Mouse (Mus musculus): ENCODE data around the gene Syt11. TPM values are rescaled to one million over a fixed set of nuclear protein-coding genes. Genes with fewer than 3 reads are reported as not detected.

The Syt11 gene
- polyA plus RNA-seq, 1 experiment from 2014 or later = 8.1 TPM

DNA sequence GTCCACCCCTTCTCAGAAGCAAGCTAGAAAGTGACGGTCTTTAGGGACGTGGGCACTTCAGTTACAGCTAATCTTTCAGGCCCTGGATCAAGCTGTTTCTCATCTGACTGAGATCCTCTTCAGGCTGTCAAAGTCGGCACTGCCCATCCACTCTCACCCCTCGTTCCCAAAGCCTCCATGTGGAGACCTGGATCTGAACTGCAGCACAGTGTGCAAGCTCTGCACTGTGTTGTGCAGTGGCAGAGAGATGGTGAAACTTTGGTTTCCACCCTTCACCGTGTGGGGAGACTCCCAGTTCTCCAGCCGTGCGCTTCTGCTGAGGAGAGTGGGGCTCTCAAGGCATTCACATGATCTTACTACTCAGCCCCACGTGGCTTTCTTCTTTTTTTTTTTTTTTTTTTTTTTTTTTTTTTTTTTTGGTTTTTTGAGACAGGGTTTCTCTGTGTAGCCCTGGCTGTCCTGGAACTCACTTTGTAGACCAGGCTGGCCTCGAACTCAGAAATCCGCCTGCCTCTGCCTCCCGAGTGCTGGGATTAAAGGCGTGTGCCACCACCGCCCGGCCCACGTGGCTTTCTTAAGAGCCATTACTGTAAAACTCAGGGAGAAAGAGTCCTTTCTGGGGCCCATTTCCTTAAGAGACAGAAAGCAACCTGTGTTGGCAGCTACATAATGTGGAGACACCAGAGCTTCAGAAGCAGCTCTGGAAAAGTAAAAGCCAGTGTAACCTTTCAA is 28.7 kb downstream of the Syt11 start:
- no peak overlapping the region for H3K4me2 ChIP-seq (ENCODE audit: low read depth, low read length)
- no peak overlapping the region for H3K9ac ChIP-seq (ENCODE audit: low read length)
- ATAC-seq (replicated peaks; ENCODE audit: extremely low read depth, insufficient read depth, low FRiP score) = peak; percentile 49; the same call in 1 of the 2 replicates
- H3K9me3 ChIP-seq (replicated peaks; ENCODE audit: control insufficient read depth, low read length) = peaks cover 14% of the 10 kb centered on the region
- no peak overlapping the region for H3K4me3 ChIP-seq (ENCODE audit: low read length)
- peaks cover 14% of the 10 kb centered on the region for H3K36me3 ChIP-seq (ENCODE audit: control insufficient read depth, insufficient read depth)
- peak overlapping the region; percentile 35; the same call in 1 of the 2 replicates for H3K27ac ChIP-seq (ENCODE audit: low read length)
- no peaks in the 10 kb centered on the region for H3K27me3 ChIP-seq (ENCODE audit: control insufficient read depth, insufficient read depth, low read length)
- 76% methylated on average over 15 of the region's 15 CpGs for WGBS
- no peaks in the 10 kb centered on the region for H3K4me1 ChIP-seq (ENCODE audit: control insufficient read depth, insufficient read depth, low read length)

DNA sequence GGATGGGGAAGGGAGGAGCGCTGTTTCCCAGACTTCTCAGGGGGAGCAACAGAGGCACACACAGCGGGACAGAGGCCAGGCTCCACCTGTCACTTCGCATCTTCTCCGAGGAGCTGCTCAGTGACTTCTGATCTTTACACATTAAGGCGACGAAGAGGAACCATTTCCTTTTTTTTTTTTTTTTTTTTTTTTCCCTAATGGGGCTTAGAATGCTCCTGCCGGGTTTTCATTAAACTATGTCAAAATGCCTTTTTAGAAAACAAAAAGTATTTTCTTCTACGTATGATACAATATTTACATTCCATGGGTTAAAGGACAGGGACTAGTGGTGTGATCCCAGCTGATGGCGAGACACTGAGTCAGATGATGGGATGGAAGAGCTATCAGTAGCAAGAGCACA is 29.4 kb downstream of the Syt11 start:
- no peak for ATAC-seq (replicated peaks; ENCODE audit: extremely low read depth, insufficient read depth, low FRiP score)
- H3K27me3 ChIP-seq (ENCODE audit: control insufficient read depth, insufficient read depth, low read length) = no peaks in the 10 kb centered on the region
- H3K4me1 ChIP-seq (ENCODE audit: control insufficient read depth, insufficient read depth, low read length) = no peaks in the 10 kb centered on the region
- H3K9me3 ChIP-seq (replicated peaks; ENCODE audit: control insufficient read depth, low read length) = peaks cover 14% of the 10 kb centered on the region
- H3K4me2 ChIP-seq (ENCODE audit: low read depth, low read length) = no peak overlapping the region
- H3K9ac ChIP-seq (ENCODE audit: low read length) = no peak overlapping the region
- H3K27ac ChIP-seq (ENCODE audit: low read length) = 0 out of 2 replicates have a peak overlapping the region, but pooled peaks have one; percentile 35
- H3K36me3 ChIP-seq (ENCODE audit: control insufficient read depth, insufficient read depth) = peaks cover 14% of the 10 kb centered on the region
- no peak overlapping the region for H3K4me3 ChIP-seq (ENCODE audit: low read length)
- 84% methylated on average over 9 of the region's 9 CpGs for WGBS

DNA sequence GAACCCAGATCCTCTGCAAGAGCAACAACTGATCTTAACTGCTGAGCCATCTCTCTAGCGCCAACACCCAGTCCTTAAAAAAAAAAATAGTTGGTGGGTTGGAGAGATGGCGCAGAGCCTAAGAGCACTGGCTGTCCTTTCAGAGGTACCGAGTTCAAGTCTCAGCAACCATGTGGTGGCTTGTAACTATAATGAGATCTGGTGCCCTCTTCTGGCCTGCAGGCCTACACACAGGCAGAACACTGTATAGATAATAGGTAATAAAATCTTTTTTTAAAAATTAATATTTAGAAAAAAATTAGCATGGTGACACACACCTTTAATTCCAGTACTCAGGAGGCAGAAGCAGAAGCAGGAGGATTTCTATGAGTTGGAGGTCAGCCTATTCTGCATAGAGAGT is 34.8 kb downstream of the Syt11 start:
- H3K4me1 ChIP-seq (ENCODE audit: control insufficient read depth, insufficient read depth, low read length) = no peaks in the 10 kb centered on the region
- no peaks in the 10 kb centered on the region for H3K27me3 ChIP-seq (ENCODE audit: control insufficient read depth, insufficient read depth, low read length)
- 95% methylated on average over 3 of the region's 3 CpGs for WGBS
- H3K27ac ChIP-seq (ENCODE audit: low read length) = no peak overlapping the region
- H3K9me3 ChIP-seq (replicated peaks; ENCODE audit: control insufficient read depth, low read length) = no peaks in the 10 kb centered on the region
- H3K4me3 ChIP-seq (ENCODE audit: low read length) = no peak overlapping the region
- no peak overlapping the region for H3K4me2 ChIP-seq (ENCODE audit: low read depth, low read length)
- no peaks in the 10 kb centered on the region for H3K36me3 ChIP-seq (ENCODE audit: control insufficient read depth, insufficient read depth)
- H3K9ac ChIP-seq (ENCODE audit: low read length) = no peak overlapping the region
- ATAC-seq (replicated peaks; ENCODE audit: extremely low read depth, insufficient read depth, low FRiP score) = no peak

DNA sequence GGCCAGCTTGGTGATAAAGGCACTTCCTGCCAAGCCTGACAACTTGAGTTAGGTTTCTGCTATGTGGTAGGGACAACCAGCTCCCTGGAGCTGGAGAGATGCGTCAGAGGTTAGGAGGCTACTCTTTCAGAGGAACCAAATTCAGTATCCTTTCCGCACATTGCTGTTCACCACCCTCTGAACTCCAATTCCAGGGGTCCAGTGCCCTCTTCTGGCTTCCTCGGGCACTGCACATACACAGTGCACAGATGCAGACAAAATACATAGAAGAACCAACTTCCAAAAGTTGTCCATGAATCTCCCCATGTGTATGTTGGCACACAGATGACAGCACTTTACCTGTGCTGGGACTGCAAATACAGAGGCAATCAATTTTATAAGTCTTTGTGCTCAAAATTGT is 36.3 kb downstream of the Syt11 start:
- H3K9me3 ChIP-seq (replicated peaks; ENCODE audit: control insufficient read depth, low read length) = no peaks in the 10 kb centered on the region
- H3K36me3 ChIP-seq (ENCODE audit: control insufficient read depth, insufficient read depth) = no peaks in the 10 kb centered on the region
- 47% methylated on average over 3 of the region's 3 CpGs for WGBS

DNA sequence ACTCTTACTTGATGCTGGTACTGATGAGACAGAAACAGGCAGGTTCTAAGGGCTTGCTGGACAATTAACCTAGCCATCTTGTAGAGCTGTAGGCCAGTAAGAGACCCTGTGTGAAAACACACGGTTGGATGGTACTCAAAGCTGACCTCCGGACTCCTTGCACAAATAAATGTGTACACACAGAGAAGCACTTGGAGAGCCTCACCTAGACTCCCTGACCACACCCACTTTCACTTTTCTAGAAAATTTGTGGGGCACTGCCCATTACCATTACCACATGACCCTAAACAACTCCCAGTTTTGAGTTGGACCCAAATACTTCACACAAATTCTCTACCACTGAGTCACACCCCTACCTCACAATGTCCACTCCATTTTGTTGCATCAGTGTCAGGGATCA is 38.4 kb downstream of the Syt11 start:
- Histone ChIP-seq H3K4me3 (ENCODE audit: low read length) (no peak overlapping the region), H3K27ac (ENCODE audit: low read length) (no peak overlapping the region), H3K4me1 (ENCODE audit: control insufficient read depth, insufficient read depth, low read length) (no peaks in the 10 kb centered on the region), H3K9me3 (replicated peaks; ENCODE audit: control insufficient read depth, low read length) (no peaks in the 10 kb centered on the region), H3K27me3 (ENCODE audit: control insufficient read depth, insufficient read depth, low read length) (no peaks in the 10 kb centered on the region), H3K4me2 (ENCODE audit: low read depth, low read length) (no peak overlapping the region), H3K9ac (ENCODE audit: low read length) (no peak overlapping the region), H3K36me3 (ENCODE audit: control insufficient read depth, insufficient read depth) (no peaks in the 10 kb centered on the region)
- 89% methylated on average over 2 of the region's 2 CpGs for WGBS
- no peak for ATAC-seq (replicated peaks; ENCODE audit: extremely low read depth, insufficient read depth, low FRiP score)

More for the DNA sequence above, 36.3 kb downstream of the Syt11 start:
- Histone ChIP-seq H3K4me1 (ENCODE audit: control insufficient read depth, insufficient read depth, low read length) (no peaks in the 10 kb centered on the region), H3K4me3 (ENCODE audit: low read length) (no peak overlapping the region), H3K4me2 (ENCODE audit: low read depth, low read length) (no peak overlapping the region), H3K27me3 (ENCODE audit: control insufficient read depth, insufficient read depth, low read length) (no peaks in the 10 kb centered on the region), H3K27ac (ENCODE audit: low read length) (no peak overlapping the region), H3K9ac (ENCODE audit: low read length) (no peak overlapping the region)
- no peak for ATAC-seq (replicated peaks; ENCODE audit: extremely low read depth, insufficient read depth, low FRiP score)

DNA sequence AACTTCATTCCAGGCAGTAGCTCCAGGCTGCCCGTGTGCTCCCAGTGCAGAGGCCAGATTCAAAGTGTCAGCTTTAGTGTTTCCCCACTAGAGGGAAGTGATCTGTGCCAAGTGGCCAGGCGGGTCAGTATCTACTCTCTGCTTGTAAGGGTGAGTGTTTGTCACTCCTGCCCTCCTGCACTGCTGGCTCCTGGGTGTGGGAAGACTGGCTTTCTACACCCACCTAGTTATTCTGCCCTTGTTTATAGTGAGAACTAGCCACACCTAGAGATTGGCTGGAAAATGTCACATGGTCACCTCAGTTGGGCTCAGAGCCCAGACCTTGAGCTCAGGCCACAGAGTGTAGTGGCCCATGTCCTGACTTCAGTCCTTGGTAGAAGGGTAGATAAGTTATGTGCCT is 55.9 kb downstream of the Syt11 start:
- WGBS = 24% methylated on average over 2 of the region's 2 CpGs
- H3K4me2 ChIP-seq (ENCODE audit: low read depth, low read length) = peak overlapping the region; percentile 90
- peaks cover 19% of the 10 kb centered on the region for H3K4me1 ChIP-seq (ENCODE audit: control insufficient read depth, insufficient read depth, low read length)
- peak overlapping the region; percentile 83 for H3K27ac ChIP-seq (ENCODE audit: low read length)
- peaks cover 7% of the 10 kb centered on the region; the same call in 1 of the 2 replicates for H3K9me3 ChIP-seq (replicated peaks; ENCODE audit: control insufficient read depth, low read length)
- ATAC-seq (replicated peaks; ENCODE audit: extremely low read depth, insufficient read depth, low FRiP score) = peak; percentile 94
- H3K4me3 ChIP-seq (ENCODE audit: low read length) = no peak overlapping the region
- no peaks in the 10 kb centered on the region for H3K27me3 ChIP-seq (ENCODE audit: control insufficient read depth, insufficient read depth, low read length)
- peaks cover 24% of the 10 kb centered on the region for H3K36me3 ChIP-seq (ENCODE audit: control insufficient read depth, insufficient read depth)
- no peak overlapping the region for H3K9ac ChIP-seq (ENCODE audit: low read length)

DNA sequence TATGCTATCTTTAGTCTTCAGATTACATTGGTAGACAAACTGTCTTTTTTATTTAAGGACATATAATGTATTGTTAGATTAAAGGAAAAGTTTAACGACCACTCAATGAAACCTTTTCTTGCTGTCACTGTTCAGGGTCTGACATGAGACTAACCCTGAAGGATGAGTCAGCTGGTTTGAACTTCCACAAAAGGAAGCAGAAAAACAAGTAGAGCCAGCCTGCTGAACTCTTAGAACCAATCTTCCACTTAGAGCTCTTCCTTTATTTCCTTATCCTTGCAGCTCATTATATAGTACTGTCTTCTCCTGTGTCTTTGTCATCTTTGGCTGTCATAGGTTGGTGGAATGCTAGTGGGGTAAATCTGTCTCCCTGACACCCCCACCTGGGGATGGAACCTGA is 57.1 kb downstream of the Syt11 start:
- Histone ChIP-seq H3K4me2 (ENCODE audit: low read depth, low read length) (peak overlapping the region; percentile 90), H3K4me1 (ENCODE audit: control insufficient read depth, insufficient read depth, low read length) (peaks cover 19% of the 10 kb centered on the region), H3K27me3 (ENCODE audit: control insufficient read depth, insufficient read depth, low read length) (no peaks in the 10 kb centered on the region), H3K9me3 (replicated peaks; ENCODE audit: control insufficient read depth, low read length) (no peaks in the 10 kb centered on the region), H3K9ac (ENCODE audit: low read length) (peak overlapping the region; percentile 59), H3K4me3 (ENCODE audit: low read length) (peak overlapping the region; percentile 46), H3K36me3 (ENCODE audit: control insufficient read depth, insufficient read depth) (peaks cover 23% of the 10 kb centered on the region), H3K27ac (ENCODE audit: low read length) (peak overlapping the region; percentile 83)
- WGBS = 24% methylated on average over 1 of the region's 1 CpGs
- no peak for ATAC-seq (replicated peaks; ENCODE audit: extremely low read depth, insufficient read depth, low FRiP score)

DNA sequence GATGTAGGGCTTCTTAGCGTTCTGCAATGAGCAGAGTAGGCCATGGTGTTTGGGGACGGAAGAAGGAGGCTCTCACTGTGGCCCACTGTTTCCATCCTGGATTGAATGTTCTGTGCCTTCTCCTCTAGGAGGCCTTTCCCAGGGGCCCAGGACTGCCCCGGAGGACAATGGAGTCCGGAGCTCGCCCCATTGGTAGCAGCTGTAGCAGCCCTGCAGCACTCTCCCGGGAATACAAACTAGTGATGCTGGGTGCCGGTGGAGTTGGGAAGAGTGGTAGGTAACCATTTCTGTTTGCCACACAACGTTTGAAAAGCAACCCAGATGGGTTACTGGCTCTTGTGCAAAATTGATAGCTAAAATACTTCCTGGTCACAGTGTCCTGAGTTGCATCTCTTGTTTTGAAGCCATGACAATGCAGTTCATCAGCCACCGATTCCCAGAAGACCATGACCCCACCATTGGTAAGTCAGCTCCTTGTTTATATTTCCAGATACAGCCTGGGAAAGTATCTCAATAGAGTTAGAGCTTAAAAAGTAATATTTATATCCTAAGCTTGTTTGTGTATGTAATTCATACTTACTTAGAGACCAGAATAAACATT is 57.7 kb downstream of the Syt11 start:
- Histone ChIP-seq H3K4me1 (ENCODE audit: control insufficient read depth, insufficient read depth, low read length) (peaks cover 19% of the 10 kb centered on the region), H3K4me3 (ENCODE audit: low read length) (peak overlapping the region; percentile 77), H3K36me3 (ENCODE audit: control insufficient read depth, insufficient read depth) (peaks cover 26% of the 10 kb centered on the region), H3K27ac (ENCODE audit: low read length) (peak overlapping the region; percentile 85), H3K9ac (ENCODE audit: low read length) (peak overlapping the region; percentile 85), H3K4me2 (ENCODE audit: low read depth, low read length) (peak overlapping the region; percentile 90), H3K9me3 (replicated peaks; ENCODE audit: control insufficient read depth, low read length) (no peaks in the 10 kb centered on the region), H3K27me3 (ENCODE audit: control insufficient read depth, insufficient read depth, low read length) (no peaks in the 10 kb centered on the region)
- peak; percentile 31; the same call in 1 of the 2 replicates for ATAC-seq (replicated peaks; ENCODE audit: extremely low read depth, insufficient read depth, low FRiP score)
- WGBS = 4% methylated on average over 9 of the region's 9 CpGs

All from heart, embryonic 16.5 days (tissue).